Mouse (Mus musculus) granulocyte monocyte progenitor cell, adult 5-6 weeks (primary cell): ENCODE data around the gene Fcer1g. TPM values are rescaled to one million over a fixed set of nuclear protein-coding genes. Genes with fewer than 3 reads are reported as not detected.
A peak's percentile ranks its signal among the peaks of the same experiment; 100 is the strongest.

Source experiments
- ATAC-seq: replicated peaks from 2 replicates; pipeline ENCODE4 v1.8.0; 2016; ENCODE audit warnings: mild to moderate bottlenecking, moderate TSS enrichment, inconsistent platforms; ENCODE audit not compliant: poor library complexity, severe bottlenecking
- total RNA-seq, 2 experiments: library from RNA; stranded (forward) in 1 of 2; stranded (reverse) in 1 of 2; fragments of 200-712, 200-1000 nt in 1 of 2; fragments of >200 nt in 1 of 2; fragmentation: Nextera tagmentation in 1 of 2; gene quantifications; 2 replicates each; pipeline ENCODE4 v1.2.3; 2014 to 2017

The Fcer1g gene
- total RNA-seq, 2 experiments from 2014 or later: 143 to 359 TPM

DNA sequence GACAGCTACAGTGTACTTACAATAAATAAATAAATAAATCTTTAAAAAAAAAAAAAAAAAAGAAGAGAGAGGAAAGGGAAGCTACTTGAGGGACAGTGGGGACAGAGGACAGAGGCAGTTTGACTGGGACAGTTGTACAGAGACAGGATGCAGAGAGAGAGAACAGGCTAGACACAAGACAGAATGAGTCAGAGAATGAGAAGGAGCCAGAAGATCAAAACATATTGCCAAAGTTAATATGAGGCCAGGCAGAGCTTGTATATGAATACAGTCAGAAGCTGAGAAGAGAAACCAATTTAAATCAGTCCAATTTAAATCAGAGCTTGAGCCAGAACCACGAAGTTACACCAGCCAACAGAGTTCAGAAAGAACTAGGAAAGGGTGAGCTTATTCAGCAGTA lies 34.2 kb upstream of the Fcer1g start:
- no peak for ATAC-seq

DNA sequence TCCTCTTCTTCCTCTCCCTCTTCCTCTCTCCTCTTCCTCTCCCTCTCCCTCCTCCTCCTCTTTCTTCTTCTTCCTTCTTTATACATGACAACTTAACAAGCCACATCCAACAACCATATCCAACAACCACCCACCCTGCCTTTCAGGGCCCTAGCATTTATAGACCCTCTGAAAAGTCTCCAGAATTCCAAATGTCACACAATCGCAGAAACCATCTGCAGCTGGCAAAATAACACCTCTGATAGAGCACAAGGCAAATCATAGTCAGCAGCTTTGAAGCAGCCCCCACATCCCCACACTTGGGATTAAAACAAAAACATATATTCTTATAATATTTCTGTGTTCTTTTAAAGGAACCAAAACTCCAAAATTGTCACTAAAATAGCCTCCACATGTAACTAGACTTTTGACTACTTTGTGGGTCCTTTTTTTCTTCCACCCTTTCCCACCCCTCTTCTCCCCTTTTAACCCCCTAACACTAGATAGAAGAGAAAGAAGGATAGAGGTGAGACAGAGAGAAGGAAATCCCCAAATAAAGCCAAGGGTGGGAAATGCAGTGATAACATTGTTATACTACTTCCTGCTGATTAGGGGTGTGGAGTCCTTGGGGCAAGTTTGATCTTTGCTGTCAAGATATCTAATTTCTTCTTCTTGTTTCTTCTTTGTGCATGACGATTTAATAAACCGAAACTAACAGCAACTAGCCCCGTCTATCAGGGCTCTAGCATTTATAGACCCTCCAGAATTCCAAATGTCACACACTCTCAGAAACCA lies 32.0 kb upstream of the Fcer1g start:
- no peak for ATAC-seq

DNA sequence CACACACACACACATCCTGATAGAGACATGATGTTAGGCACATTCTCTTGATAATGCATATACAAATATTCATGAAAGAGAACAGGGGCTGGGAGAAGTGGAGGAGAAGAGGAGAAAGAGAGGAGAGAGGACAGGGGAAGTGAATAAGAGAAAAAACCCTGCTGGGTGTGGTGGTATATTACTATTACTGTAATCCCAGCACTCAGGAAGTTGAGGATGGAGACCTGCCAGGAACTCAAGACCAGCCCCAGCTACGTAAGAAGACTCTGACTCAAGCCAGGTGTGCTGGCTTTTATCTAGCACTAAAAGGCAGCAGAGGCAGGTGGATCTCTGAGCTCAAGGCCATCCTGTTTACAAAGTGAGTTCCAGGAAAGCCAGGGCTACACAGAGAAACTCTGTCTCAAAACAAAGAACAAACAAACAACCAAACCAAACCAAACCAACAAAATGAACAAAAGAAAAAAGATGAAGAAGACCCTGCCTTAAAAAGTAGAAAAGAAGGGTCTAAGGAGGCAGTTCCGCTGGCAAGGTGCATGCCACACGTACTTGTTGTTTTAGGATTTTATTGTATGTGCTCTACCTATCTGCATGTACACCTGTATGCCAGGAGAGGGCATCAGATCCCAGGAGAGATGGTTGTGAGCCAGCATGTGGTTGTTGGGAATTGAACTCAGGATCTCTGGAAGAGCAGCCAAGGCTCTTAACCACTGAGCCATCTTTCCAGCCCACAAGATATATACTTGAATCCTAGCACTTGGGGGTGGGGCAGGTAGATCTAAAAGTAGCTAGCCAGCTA lies 29.7 kb upstream of the Fcer1g start:
- peak; percentile 18; the same call in 1 of the 2 replicates for ATAC-seq

DNA sequence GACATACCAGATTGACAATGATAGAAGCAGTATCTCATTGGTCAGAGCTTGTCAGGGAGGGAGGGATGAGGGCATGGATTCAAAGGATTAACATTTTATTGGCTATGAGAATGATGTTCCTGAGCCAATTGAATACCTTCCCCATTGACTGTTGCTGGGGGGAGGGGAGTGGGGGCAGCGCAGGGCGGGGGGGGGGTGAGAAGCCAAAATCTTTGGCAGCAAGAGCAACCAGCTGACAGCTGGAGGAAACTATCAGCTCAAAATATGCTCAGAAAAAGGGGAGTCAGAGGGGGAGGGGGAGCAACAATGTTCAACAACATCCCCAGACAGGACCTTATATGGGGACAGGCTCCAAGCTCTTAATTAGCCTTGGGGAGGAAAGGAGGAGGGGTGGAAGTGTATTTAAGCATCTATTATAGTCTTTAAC lies 29.0 kb upstream of the Fcer1g start:
- ATAC-seq: no peak

DNA sequence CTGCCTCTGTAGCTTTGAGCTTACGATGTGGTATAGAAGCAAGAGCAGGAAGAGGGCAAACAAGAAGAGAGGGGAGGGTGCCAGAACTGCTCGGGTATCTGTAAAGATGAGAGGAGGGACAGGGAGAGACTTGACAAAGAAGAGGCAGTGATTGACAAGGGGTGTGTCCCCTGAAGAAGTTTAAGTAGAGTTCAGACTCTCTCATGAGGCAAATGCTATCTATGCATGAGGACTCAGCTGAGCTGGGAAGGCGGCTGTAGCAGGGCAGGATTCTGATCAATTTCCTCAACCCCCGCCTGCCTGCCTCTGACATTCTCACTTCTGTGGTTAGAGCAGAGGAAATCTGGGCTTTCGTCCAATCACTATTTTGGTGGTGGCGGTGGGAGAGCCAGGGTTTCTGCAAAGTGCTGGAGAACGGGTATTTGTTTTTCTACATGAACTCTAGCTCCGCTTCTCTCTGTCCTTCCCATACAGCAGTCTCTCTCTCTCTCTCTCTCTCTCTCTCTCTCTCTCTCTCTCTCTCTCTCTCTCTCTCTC lies 28.5 kb upstream of the Fcer1g start:
- peak; percentile 66 for ATAC-seq

DNA sequence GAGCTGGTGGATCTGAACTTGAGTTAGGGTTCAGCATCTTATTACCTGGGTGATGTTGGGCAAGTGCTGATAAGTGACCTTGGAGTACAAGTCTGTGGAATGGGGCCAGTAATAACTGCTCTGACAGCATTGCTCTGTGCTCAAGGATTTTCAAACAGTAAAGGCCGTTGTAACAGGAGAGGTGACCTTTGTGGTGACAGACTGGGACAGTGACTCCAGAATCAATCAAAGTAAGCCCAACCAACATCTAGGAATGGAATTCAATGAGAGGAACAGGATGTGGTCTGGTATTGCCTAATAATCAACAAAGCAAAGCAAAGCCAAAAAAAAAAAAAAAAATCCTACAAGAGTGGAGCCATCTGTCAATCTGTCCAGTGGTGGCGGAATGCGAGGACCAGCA lies 26.2 kb upstream of the Fcer1g start:
- peak; percentile 50 for ATAC-seq

DNA sequence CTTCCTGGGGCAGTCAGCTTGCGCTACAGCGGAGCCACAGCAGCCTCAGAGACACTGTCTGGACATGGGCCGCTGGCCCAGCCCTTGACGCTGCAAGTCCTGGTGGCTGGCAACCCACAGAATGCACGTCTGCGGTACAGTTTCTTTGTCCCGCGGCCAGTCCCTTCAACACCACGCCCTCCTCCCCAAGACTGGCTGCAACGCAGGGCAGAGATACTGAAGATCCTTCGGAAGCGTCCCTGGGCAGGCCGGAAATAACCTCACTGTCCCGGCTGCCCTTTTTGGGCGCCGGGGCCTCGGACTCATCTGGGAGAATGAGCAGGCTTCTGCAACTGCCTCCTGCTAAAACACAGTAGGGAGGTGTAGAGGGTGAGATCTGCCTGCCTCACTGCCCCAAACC lies 24.8 kb upstream of the Fcer1g start:
- no peak for ATAC-seq

DNA sequence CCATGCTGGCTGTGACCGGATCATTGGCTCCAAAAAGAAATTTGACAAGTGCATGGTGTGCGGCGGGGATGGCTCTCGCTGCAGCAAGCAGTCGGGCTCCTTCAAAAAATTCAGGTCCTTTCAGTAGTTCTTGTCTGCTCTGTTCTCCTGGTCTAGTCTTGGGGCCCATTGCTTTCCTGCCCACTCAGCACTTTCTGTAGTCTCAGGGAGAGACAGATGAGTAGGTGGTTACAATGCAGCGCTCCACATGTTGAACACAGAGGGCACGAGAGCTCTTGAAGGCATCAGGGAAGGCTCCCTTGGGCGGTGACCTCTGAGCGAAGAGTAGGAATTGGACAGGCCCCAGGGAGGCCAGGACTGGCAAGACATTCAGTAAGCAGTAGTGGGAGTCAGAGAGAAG lies 23.6 kb upstream of the Fcer1g start:
- ATAC-seq: no peak

DNA sequence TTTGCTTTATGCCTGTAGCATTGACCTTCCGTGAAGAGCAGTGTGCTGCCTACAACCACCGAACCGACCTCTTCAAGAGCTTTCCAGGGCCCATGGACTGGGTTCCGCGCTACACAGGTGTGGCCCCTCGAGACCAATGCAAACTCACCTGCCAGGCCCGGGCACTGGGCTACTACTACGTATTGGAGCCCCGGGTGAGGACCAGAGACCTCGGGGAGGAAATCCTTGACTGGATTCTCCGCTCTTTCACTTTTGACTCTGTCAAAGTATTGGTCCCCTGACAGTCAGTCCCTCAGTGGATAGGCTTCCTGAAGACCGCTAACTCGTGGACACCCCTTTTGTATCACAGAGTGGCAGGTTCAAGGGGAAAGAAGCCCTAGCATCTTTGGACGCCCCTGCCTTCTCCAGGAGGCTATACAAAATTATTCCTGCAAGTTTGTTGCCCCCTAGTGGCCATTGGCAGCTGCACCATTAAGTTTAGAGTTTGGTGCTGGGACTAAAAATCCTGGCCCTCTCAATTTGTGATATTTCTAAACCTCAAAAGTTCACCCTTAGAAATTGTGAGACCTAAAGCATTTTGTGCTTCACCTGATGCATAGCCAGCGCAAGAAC lies 22.9 kb upstream of the Fcer1g start:
- ATAC-seq: peak; percentile 39; the same call in 1 of the 2 replicates

DNA sequence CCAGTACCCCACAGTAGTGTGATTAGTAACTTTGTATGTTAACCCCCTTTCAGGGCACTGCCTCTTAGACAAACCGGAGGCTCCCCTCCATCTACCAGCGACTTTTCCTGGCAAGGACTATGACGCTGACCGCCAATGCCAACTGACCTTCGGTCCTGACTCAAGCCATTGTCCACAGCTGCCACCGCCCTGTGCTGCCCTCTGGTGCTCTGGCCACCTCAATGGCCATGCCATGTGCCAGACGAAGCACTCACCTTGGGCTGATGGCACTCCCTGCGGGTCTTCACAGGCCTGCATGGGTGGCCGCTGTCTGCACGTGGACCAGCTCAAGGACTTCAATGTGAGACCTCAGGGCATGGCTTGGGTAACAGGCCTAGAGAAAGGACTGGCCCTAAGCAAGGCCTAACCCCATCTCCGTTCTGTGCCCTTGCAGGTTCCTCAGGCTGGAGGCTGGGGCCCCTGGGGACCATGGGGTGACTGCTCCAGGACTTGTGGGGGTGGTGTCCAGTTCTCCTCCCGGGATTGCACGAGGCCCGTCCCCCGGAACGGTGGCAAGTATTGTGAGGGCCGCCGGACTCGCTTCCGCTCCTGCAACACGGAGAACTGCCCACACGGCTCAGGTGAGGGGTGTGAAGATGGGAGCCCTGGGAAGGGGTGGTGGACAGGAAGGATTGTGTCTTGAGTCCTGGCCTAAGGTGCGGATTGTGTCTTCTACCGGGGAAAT lies 22.1 kb upstream of the Fcer1g start:
- no peak for ATAC-seq

DNA sequence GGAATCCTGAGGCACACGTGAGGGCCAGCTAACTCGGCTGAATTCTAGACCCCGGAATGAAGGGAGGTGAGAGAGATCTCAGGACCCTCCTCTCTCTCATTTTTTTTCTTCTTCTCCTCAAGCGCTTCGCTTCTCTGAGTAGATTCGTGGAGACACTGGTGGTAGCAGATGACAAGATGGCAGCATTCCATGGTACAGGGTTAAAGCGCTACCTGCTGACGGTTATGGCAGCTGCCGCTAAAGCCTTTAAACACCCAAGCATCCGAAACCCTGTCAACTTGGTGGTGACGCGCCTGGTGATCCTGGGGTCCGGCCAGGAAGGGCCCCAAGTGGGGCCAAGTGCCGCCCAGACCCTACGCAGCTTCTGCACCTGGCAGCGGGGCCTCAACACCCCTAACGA lies 18.2 kb upstream of the Fcer1g start:
- ATAC-seq: no peak

DNA sequence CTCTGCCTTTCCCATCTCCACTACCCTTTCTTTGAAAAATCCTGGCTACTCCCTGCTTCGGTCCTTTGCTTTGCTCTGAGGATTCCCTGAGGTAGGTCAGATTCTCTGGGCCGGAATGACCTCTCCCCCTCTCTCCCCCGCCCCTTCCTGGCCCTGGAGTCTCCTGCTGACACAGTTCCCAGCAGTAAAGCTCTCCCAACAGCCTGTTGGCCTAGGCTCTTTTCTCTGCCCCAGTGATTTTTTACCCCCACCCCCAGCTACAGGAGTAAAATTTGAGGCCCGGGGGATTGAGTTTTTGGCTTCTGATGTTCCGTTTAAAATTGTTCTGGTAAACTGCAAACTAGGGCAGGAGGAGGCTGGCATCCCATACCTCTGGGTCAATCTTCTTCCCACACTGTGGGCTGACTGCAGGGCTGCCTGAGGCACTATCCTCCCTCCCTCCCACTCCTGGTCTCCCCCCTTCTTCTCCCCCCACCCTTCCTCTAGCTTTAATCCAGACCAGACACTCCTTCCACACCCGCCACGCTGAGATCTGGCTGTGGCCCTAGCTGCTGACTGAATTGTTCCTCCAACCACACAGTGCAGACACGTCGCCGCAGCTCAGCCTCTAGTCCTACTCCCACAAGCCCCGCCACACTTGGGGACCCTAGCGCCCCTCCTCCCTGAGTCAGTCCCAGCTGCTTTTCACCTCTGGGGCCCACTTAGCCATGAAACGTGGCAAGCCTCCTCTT lies 17.6 kb upstream of the Fcer1g start:
- ATAC-seq: no peak

DNA sequence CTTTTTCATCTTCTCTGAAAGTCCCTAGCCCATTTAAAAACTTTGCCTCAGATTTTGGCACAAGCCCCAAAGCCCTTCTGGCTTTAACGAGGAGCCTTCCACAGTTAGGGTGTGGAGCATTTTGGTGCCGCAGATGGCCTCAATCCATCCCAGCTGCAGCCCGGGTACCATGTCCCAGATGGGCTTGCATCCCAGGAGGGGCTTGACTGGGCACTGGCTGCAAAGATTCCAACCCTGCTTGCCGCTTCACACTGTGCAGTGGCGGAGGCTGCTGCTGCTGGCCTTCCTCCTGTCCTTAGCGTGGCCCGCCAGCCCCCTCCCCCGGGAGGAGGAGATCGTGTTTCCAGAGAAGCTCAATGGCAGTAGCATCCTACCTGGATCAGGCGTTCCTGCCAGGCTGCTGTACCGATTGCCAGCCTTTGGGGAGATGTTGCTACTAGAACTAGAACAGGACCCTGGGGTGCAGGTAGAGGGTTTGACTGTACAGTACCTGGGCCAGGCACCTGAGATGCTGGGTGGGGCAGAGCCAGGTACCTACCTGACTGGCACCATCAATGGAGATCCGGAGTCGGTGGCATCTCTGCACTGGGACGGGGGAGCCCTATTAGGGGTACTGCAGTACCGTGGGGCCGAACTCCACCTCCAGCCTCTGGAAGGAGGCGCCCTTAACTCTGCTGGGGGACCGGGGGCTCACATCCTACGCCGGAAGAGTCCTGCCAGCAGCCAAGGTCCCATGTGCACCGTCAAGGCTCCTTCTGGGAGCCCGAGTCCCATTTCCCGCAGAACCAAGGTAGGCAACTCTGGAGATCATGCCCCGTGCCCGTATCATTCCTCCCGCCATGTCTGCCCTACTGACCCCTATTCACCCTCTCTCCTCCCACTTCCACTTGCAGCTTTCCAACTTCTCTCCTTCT lies 16.8 kb upstream of the Fcer1g start, which contains the start of gene Ndufs2:
Gene Ndufs2, minus strand, starts transcription at position 709 of the 914 bp plus-strand sequence.
- no peak for ATAC-seq

DNA sequence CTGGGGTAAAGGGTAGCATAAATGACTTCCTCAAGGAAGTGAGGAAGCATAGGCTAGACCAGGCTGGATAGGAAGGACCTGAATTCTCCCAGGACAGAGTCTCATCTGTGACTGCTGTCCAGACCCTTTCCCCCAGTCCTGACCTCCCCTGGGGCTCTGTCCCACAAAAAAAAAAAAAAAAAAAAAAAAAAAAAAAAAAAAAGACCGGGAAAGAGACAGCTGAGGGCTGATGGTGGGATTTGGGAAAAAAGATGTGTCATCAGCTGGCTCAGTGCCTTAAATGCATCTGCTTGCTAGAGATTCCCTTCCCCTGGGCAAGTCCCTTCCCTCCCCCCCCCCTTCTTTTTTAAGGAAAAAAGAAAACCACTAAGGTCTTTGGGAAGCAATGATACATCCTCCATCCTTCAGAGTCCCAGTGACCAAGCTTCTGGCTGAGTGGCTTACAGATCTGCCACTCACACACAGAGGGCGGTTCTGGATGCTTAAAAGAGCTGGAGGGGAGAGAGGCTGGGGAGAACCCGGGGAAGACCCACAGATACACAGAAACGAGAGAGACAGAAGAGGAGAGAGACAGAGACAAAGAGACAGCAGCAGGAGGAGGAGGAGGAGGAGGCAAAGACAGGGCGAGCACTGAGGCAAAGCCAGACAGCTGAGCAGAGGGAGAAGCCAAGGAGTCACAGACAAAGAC lies 15.9 kb upstream of the Fcer1g start, which contains the start of gene Adamts4:
Gene Adamts4, plus strand, starts transcription at position 509 of the 688 bp plus-strand sequence.
- ATAC-seq: no peak

DNA sequence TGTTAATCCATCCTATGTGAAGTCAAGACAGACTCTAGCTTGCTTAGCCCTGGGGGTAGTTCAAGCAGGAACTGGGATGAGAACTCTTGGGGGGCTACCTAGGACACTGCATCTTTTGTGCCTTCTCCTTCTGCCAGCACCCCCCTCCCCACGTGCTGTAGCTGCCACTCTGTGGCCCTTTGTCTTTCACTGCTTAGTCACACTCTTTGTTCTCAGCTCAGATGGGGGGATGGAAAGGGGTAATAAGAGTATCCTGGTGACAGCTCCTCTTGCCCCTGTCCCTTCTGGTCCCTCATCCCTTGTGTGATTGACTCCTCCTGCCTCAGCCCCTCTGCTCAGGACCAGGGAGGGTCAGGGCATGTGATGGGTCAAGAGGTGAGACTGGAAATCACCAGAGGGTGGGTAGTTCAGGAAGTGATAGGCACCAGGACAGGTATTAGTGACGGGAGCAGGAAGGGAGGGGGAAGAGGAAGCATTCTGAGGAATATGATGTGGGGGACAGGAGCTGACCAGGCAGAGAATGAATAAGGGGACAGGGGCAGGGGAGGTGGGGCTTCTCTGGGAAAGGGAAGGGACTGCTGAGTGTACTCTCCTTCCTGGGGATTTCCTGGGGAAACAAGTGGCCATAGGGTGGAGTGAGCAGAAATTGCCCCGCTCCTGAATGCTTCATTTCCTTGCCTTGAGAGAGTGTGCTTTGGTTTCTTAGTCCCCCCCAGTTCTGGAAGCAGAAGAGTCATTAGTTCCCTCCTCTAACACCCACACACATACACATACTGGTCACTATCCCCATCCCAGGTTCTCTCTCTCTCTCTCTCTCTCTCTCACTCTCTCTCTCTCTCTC lies 14.4 kb upstream of the Fcer1g start:
- no peak for ATAC-seq

DNA sequence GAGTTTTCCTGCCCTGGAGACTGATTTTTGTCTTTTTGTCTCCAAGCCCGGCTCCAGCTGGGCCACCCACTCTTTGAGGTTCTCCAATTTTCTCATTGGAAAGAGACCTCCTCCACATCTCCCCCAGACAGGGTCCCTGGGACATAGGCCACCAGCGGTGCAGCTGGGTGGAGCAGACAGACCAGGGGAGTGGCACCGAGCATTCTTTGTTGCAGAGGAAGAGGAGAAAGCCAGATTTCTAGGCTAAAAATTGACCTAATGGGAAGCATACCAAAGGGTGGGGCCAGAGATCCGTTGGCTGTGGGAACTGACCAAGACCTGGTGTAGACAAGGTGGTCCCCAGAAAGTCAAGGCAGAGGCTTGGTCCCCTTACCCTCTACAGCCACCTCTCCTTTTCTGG lies 13.8 kb upstream of the Fcer1g start:
- no peak for ATAC-seq

DNA sequence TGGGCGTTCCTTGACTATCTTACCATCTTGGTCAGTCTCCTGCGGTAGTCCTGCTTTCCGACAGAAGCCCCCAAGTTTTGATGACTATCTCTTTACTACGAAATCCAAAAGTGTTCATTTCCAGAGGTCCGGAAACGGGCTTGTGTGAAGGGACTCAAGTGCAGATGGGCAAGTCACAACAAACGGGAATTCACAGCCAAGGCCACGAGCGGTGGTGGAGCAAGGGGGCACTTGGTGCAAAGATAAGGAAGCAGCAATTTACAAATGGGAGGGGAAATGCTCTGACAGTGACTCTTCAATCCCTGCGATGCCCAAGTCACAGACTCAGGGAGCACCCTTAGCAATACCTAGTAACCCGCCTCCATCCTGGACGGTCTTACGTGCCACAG lies 13.3 kb upstream of the Fcer1g start:
- ATAC-seq: peak; percentile 32
